14 mouse cellular contexts compared by ENCODE assay signal in genomic region chr19:46972159-46972558, GRCm38 (mm10). TPM values are rescaled to one million over a fixed set of nuclear protein-coding genes. Genes with fewer than 3 reads are reported as not detected.
A peak's percentile ranks its signal among the peaks of the same experiment; 100 is the strongest.
DNase-seq lines count a peak whose midpoint lies in the region; ATAC-seq and TF ChIP-seq lines count a peak whose summit lies in the region.
"Had no signal": no experiment of that assay in that cellular context is flagged by ENCODE, and none has a peak within 500 bp of the region (broad histone marks: within the 10 kb centered on the region; RNA-seq: fewer than 3 reads in every experiment).

No protein-coding gene starts in this region.

- H3K36me3 ChIP-seq in forebrain, embryonic 12.5 days (replicated peaks), result no peaks in the 10 kb centered on the region
- no peaks in the 10 kb centered on the region for H3K36me3 ChIP-seq in hindbrain, embryonic 13.5 days
- H3K36me3 ChIP-seq in midbrain, embryonic 14.5 days (ENCODE audit: control insufficient read depth, insufficient read depth, low read length), result no peaks in the 10 kb centered on the region
- H3K36me3 ChIP-seq in kidney, embryonic 16.5 days (ENCODE audit: insufficient read depth, low read length), result no peaks in the 10 kb centered on the region
- H3K36me3 ChIP-seq in heart, embryonic 11.5 days (ENCODE audit: control insufficient read depth, insufficient read depth, low read length), result no peaks in the 10 kb centered on the region
- H3K36me3 ChIP-seq: heart, embryonic 15.5 days had no signal

- no peaks in the 10 kb centered on the region for H3K9me3 ChIP-seq in forebrain, embryonic 12.5 days
- H3K9me3 ChIP-seq in hindbrain, embryonic 13.5 days, result no peaks in the 10 kb centered on the region
- no peaks in the 10 kb centered on the region for H3K9me3 ChIP-seq in midbrain, embryonic 14.5 days (ENCODE audit: control insufficient read depth, low read length)
- H3K9me3 ChIP-seq in kidney, embryonic 16.5 days (ENCODE audit: low read length), result no peaks in the 10 kb centered on the region
- no peaks in the 10 kb centered on the region for H3K9me3 ChIP-seq in heart, embryonic 11.5 days (replicated peaks; ENCODE audit: control insufficient read depth, low read length)
- H3K9me3 ChIP-seq: heart, embryonic 15.5 days had no signal

- TF ChIP-seq POLR2A in brain, embryonic 14.5 days (IDR thresholded peaks at IDR 0.05; ENCODE audit: borderline replicate concordance, extremely low read depth, insufficient read depth, insufficient read length, poor library complexity, severe bottlenecking), result no peak

- DNase-seq in brain, embryonic 14.5 days (ENCODE audit: low read depth), result peak; percentile 26
- peak; percentile 60 for DNase-seq in midbrain, embryonic 14.5 days
- no peak for DNase-seq in right cerebral cortex, adult 18-20 months
- DNase-seq in cerebellum, adult 18-20 months, result no peak
- DNase-seq: adrenal gland, adult 2 months; cerebellum, adult 9-10 months; thymus, postnatal 14 days had no signal

- no peak overlapping the region for H3K9ac ChIP-seq in forebrain, embryonic 12.5 days
- no peak overlapping the region for H3K9ac ChIP-seq in hindbrain, embryonic 13.5 days
- H3K9ac ChIP-seq in midbrain, embryonic 14.5 days (replicated peaks; ENCODE audit: low read length), result no peak overlapping the region
- H3K9ac ChIP-seq in kidney, embryonic 16.5 days (replicated peaks; ENCODE audit: low read length), result no peak overlapping the region
- H3K9ac ChIP-seq in heart, embryonic 11.5 days (ENCODE audit: low read depth, low read length), result no peak overlapping the region
- H3K9ac ChIP-seq: heart, embryonic 15.5 days had no signal

- TF ChIP-seq CTCF in brain, embryonic 14.5 days (IDR thresholded peaks at IDR 0.05; ENCODE audit: borderline replicate concordance, extremely low read depth, insufficient read depth, insufficient read length), result no peak

- peak overlapping the region; percentile 90; the same call in 1 of the 2 replicates for H3K27ac ChIP-seq in forebrain, embryonic 12.5 days
- H3K27ac ChIP-seq in hindbrain, embryonic 13.5 days, result peak overlapping the region; percentile 94
- peak overlapping the region; percentile 91 for H3K27ac ChIP-seq in midbrain, embryonic 14.5 days (replicated peaks; ENCODE audit: low read depth, low read length)
- no peak overlapping the region for H3K27ac ChIP-seq in kidney, embryonic 16.5 days (ENCODE audit: low read length)
- no peak overlapping the region for H3K27ac ChIP-seq in heart, embryonic 11.5 days (ENCODE audit: low read depth, low read length)
- H3K27ac ChIP-seq: kidney, postnatal 0 days had no signal

- ATAC-seq in forebrain, embryonic 12.5 days (ENCODE audit: low FRiP score), result no peak
- ATAC-seq in hindbrain, embryonic 13.5 days (ENCODE audit: low FRiP score), result peak; percentile 26; the same call in 1 of the 2 replicates
- ATAC-seq in midbrain, embryonic 14.5 days (ENCODE audit: low FRiP score, low TSS enrichment), result peak; percentile 24; the same call in 1 of the 2 replicates
- ATAC-seq in kidney, embryonic 16.5 days (ENCODE audit: low FRiP score, low TSS enrichment), result no peak
- no peak for ATAC-seq in heart, embryonic 11.5 days (replicated peaks; ENCODE audit: insufficient number of reproducible peaks, low FRiP score, low TSS enrichment)

- peaks cover 28% of the 10 kb centered on the region for H3K4me1 ChIP-seq in forebrain, embryonic 12.5 days
- peaks cover 28% of the 10 kb centered on the region for H3K4me1 ChIP-seq in hindbrain, embryonic 13.5 days (replicated peaks)
- H3K4me1 ChIP-seq in midbrain, embryonic 14.5 days (ENCODE audit: control insufficient read depth, insufficient read depth, low read length), result peaks cover 23% of the 10 kb centered on the region
- H3K4me1 ChIP-seq in kidney, embryonic 16.5 days (ENCODE audit: insufficient read depth, low read length), result peaks cover 16% of the 10 kb centered on the region
- H3K4me1 ChIP-seq in heart, embryonic 11.5 days (ENCODE audit: control insufficient read depth, insufficient read depth, low read length), result peaks cover 28% of the 10 kb centered on the region

- 97% methylated on average over 3 of the region's 3 CpGs for WGBS in forebrain, embryonic 12.5 days
- 89% methylated on average over 3 of the region's 3 CpGs for WGBS in hindbrain, embryonic 13.5 days
- WGBS in midbrain, embryonic 14.5 days, result 89% methylated on average over 3 of the region's 3 CpGs
- WGBS in kidney, embryonic 16.5 days, result 92% methylated on average over 3 of the region's 3 CpGs
- WGBS in heart, embryonic 11.5 days (ENCODE audit: insufficient replicate concordance), result 91% methylated on average over 3 of the region's 3 CpGs

- no peaks in the 10 kb centered on the region for H3K27me3 ChIP-seq in forebrain, embryonic 12.5 days
- no peaks in the 10 kb centered on the region for H3K27me3 ChIP-seq in hindbrain, embryonic 13.5 days
- H3K27me3 ChIP-seq in midbrain, embryonic 14.5 days (ENCODE audit: control insufficient read depth, insufficient read depth, low read length), result no peaks in the 10 kb centered on the region
- no peaks in the 10 kb centered on the region for H3K27me3 ChIP-seq in kidney, embryonic 16.5 days (ENCODE audit: insufficient read depth, low read length)
- H3K27me3 ChIP-seq in heart, embryonic 11.5 days (ENCODE audit: control insufficient read depth, insufficient read depth, low read length), result no peaks in the 10 kb centered on the region
- H3K27me3 ChIP-seq: heart, embryonic 15.5 days had no signal

- no peak overlapping the region for H3K4me3 ChIP-seq in forebrain, embryonic 12.5 days (replicated peaks)
- no peak overlapping the region for H3K4me3 ChIP-seq in hindbrain, embryonic 13.5 days
- H3K4me3 ChIP-seq in midbrain, embryonic 14.5 days (replicated peaks; ENCODE audit: low read depth, low read length), result no peak overlapping the region
- H3K4me3 ChIP-seq in kidney, embryonic 16.5 days (ENCODE audit: low read length), result no peak overlapping the region
- no peak overlapping the region for H3K4me3 ChIP-seq in heart, embryonic 11.5 days (ENCODE audit: low read depth, low read length)
- H3K4me3 ChIP-seq: heart, embryonic 15.5 days had no signal

- no peak overlapping the region for H3K4me2 ChIP-seq in forebrain, embryonic 12.5 days
- no peak overlapping the region for H3K4me2 ChIP-seq in hindbrain, embryonic 13.5 days
- H3K4me2 ChIP-seq in midbrain, embryonic 14.5 days (ENCODE audit: low read length), result no peak overlapping the region
- H3K4me2 ChIP-seq in kidney, embryonic 16.5 days (replicated peaks; ENCODE audit: low read depth, low read length), result no peak overlapping the region
- H3K4me2 ChIP-seq in heart, embryonic 11.5 days, result no peak overlapping the region
- H3K4me2 ChIP-seq: heart, embryonic 15.5 days; liver, embryonic 11.5 days had no signal

RNA-seq across cellular contexts. Expression of gene Ina, which starts 42.3 kb away (rescaled TPM):
- polyA plus RNA-seq in brain, embryonic 14.5 days (2012; rRNA removed), result 413 and 626 TPM in 2 replicates
- 204 and 215 TPM in 2 replicates for polyA plus RNA-seq in forebrain, embryonic 12.5 days (2016; fragmentation: Nextera tagmentation; extraction: Ambion mirVana)
- polyA plus RNA-seq in hindbrain, embryonic 13.5 days (2015; fragmentation: Nextera tagmentation; extraction: Ambion mirVana), result 684 and 706 TPM in 2 replicates
- polyA plus RNA-seq in midbrain, embryonic 14.5 days (2014; fragmentation: Nextera tagmentation; extraction: Ambion mirVana), result 605 and 611 TPM in 2 replicates
- polyA plus RNA-seq in kidney, embryonic 16.5 days (2015; fragmentation: Nextera tagmentation; extraction: Ambion mirVana), result 0.71 and 2.1 TPM in 2 replicates
- polyA plus RNA-seq in heart, embryonic 11.5 days (2014; fragmentation: Nextera tagmentation; extraction: Ambion mirVana), result 0.43 and 0.73 TPM in 2 replicates

RNA-seq across cellular contexts. Expression of gene Nt5c2, which starts 42.8 kb away (rescaled TPM):
- 40.1 and 49.2 TPM in 2 replicates for polyA plus RNA-seq in brain, embryonic 14.5 days (2012; rRNA removed)
- 74.0 and 76.0 TPM in 2 replicates for polyA plus RNA-seq in forebrain, embryonic 12.5 days (2016; fragmentation: Nextera tagmentation; extraction: Ambion mirVana)
- 93.2 and 98.1 TPM in 2 replicates for polyA plus RNA-seq in hindbrain, embryonic 13.5 days (2015; fragmentation: Nextera tagmentation; extraction: Ambion mirVana)
- polyA plus RNA-seq in midbrain, embryonic 14.5 days (2014; fragmentation: Nextera tagmentation; extraction: Ambion mirVana), result 89.9 and 91.1 TPM in 2 replicates
- 77.5 and 89.4 TPM in 2 replicates for polyA plus RNA-seq in kidney, embryonic 16.5 days (2015; fragmentation: Nextera tagmentation; extraction: Ambion mirVana)
- polyA plus RNA-seq in heart, embryonic 11.5 days (2014; fragmentation: Nextera tagmentation; extraction: Ambion mirVana), result 80.7 and 82.3 TPM in 2 replicates

Comparison
In these comparisons a context has a peak if more than half of its experiments do, and no peak if none do; other contexts are left out.
1. DNase-seq: peak in brain, embryonic 14.5 days (single experiment) and midbrain, embryonic 14.5 days (single experiment); none in right cerebral cortex, adult 18-20 months (single experiment) and cerebellum, adult 18-20 months (0 of 2).
2. ATAC-seq: peak in hindbrain, embryonic 13.5 days (single experiment) and midbrain, embryonic 14.5 days (single experiment); none in forebrain, embryonic 12.5 days (single experiment), kidney, embryonic 16.5 days (single experiment) and heart, embryonic 11.5 days (single experiment).
3. H3K27ac ChIP-seq: peak in forebrain, embryonic 12.5 days (single experiment), hindbrain, embryonic 13.5 days (single experiment) and midbrain, embryonic 14.5 days (single experiment); none in kidney, embryonic 16.5 days (single experiment) and heart, embryonic 11.5 days (single experiment).
4. RNA of gene Ina, which starts 42.3 kb away (polyA plus RNA-seq): 684 to 706 TPM in hindbrain, embryonic 13.5 days, 413 to 626 TPM in brain, embryonic 14.5 days, 605 to 611 TPM in midbrain, embryonic 14.5 days and 204 to 215 TPM in forebrain, embryonic 12.5 days; 0.71 to 2.1 TPM in kidney, embryonic 16.5 days and 0.43 to 0.73 TPM in heart, embryonic 11.5 days; every median in the first group is over 10 times any median in the second.